Mouse (Mus musculus): Measurements from ENCODE around the gene Fam84b. TPM values are rescaled to one million over a fixed set of nuclear protein-coding genes. Genes with fewer than 3 reads are reported as not detected.

Gene Fam84b
- total RNA-seq, 2 experiments from 2014 or later, result 6.5 to 7.3 TPM

Other genes starting within 250 kb of the Fam84b start
- gene A1bg, start 69.2 kb upstream of the Fam84b start, total RNA-seq (2021), result not detected